Mouse (Mus musculus): ENCODE results near the gene Fntb. TPM values are rescaled to one million over a fixed set of nuclear protein-coding genes. Genes with fewer than 3 reads are reported as not detected.

Fntb gene
- total and polyA plus RNA-seq, 2 experiments from 2014 or later: 33.2 to 36.2 TPM

- ATAC-seq (no peak), DNase-seq (ENCODE audit: low spot score) (no peak)
- H3K9ac ChIP-seq (replicated peaks; ENCODE audit: low read length): no peak overlapping the region
- H3K4me3 ChIP-seq (ENCODE audit: low read length): no peak overlapping the region
- no peaks in the 10 kb centered on the region for H3K36me3 ChIP-seq (ENCODE audit: insufficient read depth, low read length)
- no peak overlapping the region for H3K4me2 ChIP-seq (ENCODE audit: low read depth, low read length)
- 96% methylated on average over 4 of the region's 4 CpGs for WGBS
- TF ChIP-seq CTCF (IDR thresholded peaks at IDR 0.05; ENCODE audit: low read depth): no peak
- no peaks in the 10 kb centered on the region for H3K27me3 ChIP-seq (ENCODE audit: insufficient read depth, low read length)
- no peak overlapping the region for H3K27ac ChIP-seq
- no peaks in the 10 kb centered on the region for H3K4me1 ChIP-seq (ENCODE audit: insufficient read depth, low read length)
- no peaks in the 10 kb centered on the region for H3K9me3 ChIP-seq (ENCODE audit: low read length)
These were observed 119.7 kb downstream of the Fntb start for GRCm38 (mm10) chr12:76885103-76885502.

DNA sequence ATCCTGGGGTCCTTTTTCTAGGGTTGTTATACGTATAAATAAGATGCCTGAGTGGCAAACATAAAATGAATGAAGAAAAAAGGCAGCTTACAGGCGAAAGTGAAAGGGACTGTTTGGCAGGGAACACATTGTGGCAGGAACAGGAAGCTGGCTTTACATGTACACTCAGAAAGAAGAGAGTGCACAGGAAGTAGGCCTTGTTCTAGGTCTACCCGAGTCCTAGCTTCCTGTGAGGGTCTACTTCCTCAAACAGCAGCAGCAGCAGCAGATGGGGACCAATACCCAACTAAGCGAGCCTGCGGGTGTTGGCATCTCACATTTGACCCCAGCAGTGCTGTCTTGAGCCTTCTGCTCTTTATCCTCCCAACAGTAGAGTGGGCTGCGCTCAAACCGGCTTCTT is 121.4 kb downstream of the Fntb start:
- Histone ChIP-seq H3K4me1 (ENCODE audit: insufficient read depth, low read length) (no peaks in the 10 kb centered on the region), H3K27me3 (ENCODE audit: insufficient read depth, low read length) (no peaks in the 10 kb centered on the region), H3K36me3 (ENCODE audit: insufficient read depth, low read length) (no peaks in the 10 kb centered on the region), H3K27ac (no peak overlapping the region), H3K9ac (replicated peaks; ENCODE audit: low read length) (no peak overlapping the region), H3K4me2 (ENCODE audit: low read depth, low read length) (no peak overlapping the region), H3K4me3 (ENCODE audit: low read length) (no peak overlapping the region), H3K9me3 (ENCODE audit: low read length) (no peaks in the 10 kb centered on the region)
- ATAC-seq (no peak), DNase-seq (ENCODE audit: low spot score) (no peak)
- no peak for TF ChIP-seq CTCF (IDR thresholded peaks at IDR 0.05; ENCODE audit: low read depth)
- whole genome bisulfite sequencing: 82% methylated on average over 7 of the region's 7 CpGs

GRCm38 (mm10) chr12:76887941-76888340 is 122.6 kb downstream of the Fntb start:
- H3K9ac ChIP-seq (replicated peaks; ENCODE audit: low read length): no peak overlapping the region
- ATAC-seq (no peak), DNase-seq (ENCODE audit: low spot score) (no peak)
- H3K4me1 ChIP-seq (ENCODE audit: insufficient read depth, low read length): no peaks in the 10 kb centered on the region
- no peak overlapping the region for H3K4me3 ChIP-seq (ENCODE audit: low read length)
- H3K27ac ChIP-seq: no peak overlapping the region
- no peak for TF ChIP-seq CTCF (IDR thresholded peaks at IDR 0.05; ENCODE audit: low read depth)
- H3K9me3 ChIP-seq (ENCODE audit: low read length): no peaks in the 10 kb centered on the region
- H3K36me3 ChIP-seq (ENCODE audit: insufficient read depth, low read length): 0 out of 2 replicates have a peak, but pooled peaks cover 3% of the 10 kb centered on the region
- 93% methylated on average over 12 of the region's 12 CpGs for WGBS
- no peak overlapping the region for H3K4me2 ChIP-seq (ENCODE audit: low read depth, low read length)
- no peaks in the 10 kb centered on the region for H3K27me3 ChIP-seq (ENCODE audit: insufficient read depth, low read length)

- Histone ChIP-seq H3K9ac (replicated peaks; ENCODE audit: low read length) (no peak overlapping the region), H3K4me1 (ENCODE audit: insufficient read depth, low read length) (no peaks in the 10 kb centered on the region), H3K36me3 (ENCODE audit: insufficient read depth, low read length) (0 out of 2 replicates have a peak, but pooled peaks cover 3% of the 10 kb centered on the region), H3K4me2 (ENCODE audit: low read depth, low read length) (no peak overlapping the region), H3K9me3 (ENCODE audit: low read length) (no peaks in the 10 kb centered on the region), H3K27me3 (ENCODE audit: insufficient read depth, low read length) (no peaks in the 10 kb centered on the region), H3K4me3 (ENCODE audit: low read length) (no peak overlapping the region), H3K27ac (no peak overlapping the region)
- 0 out of 2 replicates have a peak, but pooled peaks have one; percentile 2 for TF ChIP-seq CTCF (IDR thresholded peaks at IDR 0.05; ENCODE audit: low read depth)
- 95% methylated on average over 11 of the region's 11 CpGs for WGBS
- DNase-seq (ENCODE audit: low spot score): no peak
- ATAC-seq: no peak
These were observed 124.2 kb downstream of the Fntb start for GRCm38 (mm10) chr12:76889404-76890184.

- no peak overlapping the region for H3K4me2 ChIP-seq (ENCODE audit: low read depth, low read length)
- ATAC-seq (no peak), DNase-seq (ENCODE audit: low spot score) (no peak)
- H3K4me3 ChIP-seq (ENCODE audit: low read length): no peak overlapping the region
- WGBS: 39% methylated on average over 3 of the region's 3 CpGs
- TF ChIP-seq CTCF (IDR thresholded peaks at IDR 0.05; ENCODE audit: low read depth): no peak
- no peak overlapping the region for H3K27ac ChIP-seq
- no peak overlapping the region for H3K9ac ChIP-seq (replicated peaks; ENCODE audit: low read length)
- H3K9me3 ChIP-seq (ENCODE audit: low read length): no peaks in the 10 kb centered on the region
- no peaks in the 10 kb centered on the region for H3K27me3 ChIP-seq (ENCODE audit: insufficient read depth, low read length)
- no peaks in the 10 kb centered on the region; the same call in 1 of the 2 replicates for H3K4me1 ChIP-seq (ENCODE audit: insufficient read depth, low read length)
- H3K36me3 ChIP-seq (ENCODE audit: insufficient read depth, low read length): 0 out of 2 replicates have a peak, but pooled peaks cover 3% of the 10 kb centered on the region
These were observed 125.8 kb downstream of the Fntb start for GRCm38 (mm10) chr12:76891160-76891559.

- H3K4me1 ChIP-seq (ENCODE audit: insufficient read depth, low read length): no peaks in the 10 kb centered on the region; the same call in 1 of the 2 replicates
- no peak for ATAC-seq
- no peak overlapping the region for H3K4me3 ChIP-seq (ENCODE audit: low read length)
- 84% methylated on average over 16 of the region's 16 CpGs for WGBS
- DNase-seq (ENCODE audit: low spot score): no peak
- no peak overlapping the region for H3K9ac ChIP-seq (replicated peaks; ENCODE audit: low read length)
- H3K36me3 ChIP-seq (ENCODE audit: insufficient read depth, low read length): 0 out of 2 replicates have a peak, but pooled peaks cover 3% of the 10 kb centered on the region
- H3K27me3 ChIP-seq (ENCODE audit: insufficient read depth, low read length): no peaks in the 10 kb centered on the region
- no peak overlapping the region for H3K4me2 ChIP-seq (ENCODE audit: low read depth, low read length)
- H3K9me3 ChIP-seq (ENCODE audit: low read length): no peaks in the 10 kb centered on the region
- H3K27ac ChIP-seq: no peak overlapping the region
- no peak for TF ChIP-seq CTCF (IDR thresholded peaks at IDR 0.05; ENCODE audit: low read depth)
These were observed 127.7 kb downstream of the Fntb start for GRCm38 (mm10) chr12:76892910-76893695.
